Mouse (Mus musculus): ENCODE measurements around the gene Slmap. TPM values are rescaled to one million over a fixed set of nuclear protein-coding genes. Genes with fewer than 3 reads are reported as not detected.
"Not testable (repeated sequence)": the region's sequence is repeated elsewhere in the genome, so short reads cannot be mapped to it uniquely, and the experiment has no call there.

The Slmap gene
- polyA plus RNA-seq, 1 experiment from 2014 or later: 53.6 TPM

GRCm38 (mm10) chr14:26388961-26389360, 145.8 kb downstream of the Slmap start:
- H3K4me3 ChIP-seq (ENCODE audit: low read depth, low read length); H3K27me3 ChIP-seq (ENCODE audit: control insufficient read depth, insufficient read depth, low read length); H3K9me3 ChIP-seq (ENCODE audit: control insufficient read depth, low read depth, low read length); H3K36me3 ChIP-seq (ENCODE audit: control insufficient read depth, insufficient read depth, low read length); H3K27ac ChIP-seq (ENCODE audit: low read length); H3K9ac ChIP-seq (replicated peaks; ENCODE audit: low read depth, low read length); H3K4me2 ChIP-seq (replicated peaks; ENCODE audit: low read depth, low read length); ATAC-seq (ENCODE audit: insufficient number of reproducible peaks, insufficient read depth, low FRiP score, low read depth); H3K4me1 ChIP-seq (ENCODE audit: control insufficient read depth, insufficient read depth, low read length): not testable (repeated sequence)
- WGBS: 87% methylated on average over 2 of the region's 2 CpGs

GRCm38 (mm10) chr14:26386999-26387398, 147.7 kb downstream of the Slmap start:
- not testable (repeated sequence) for ATAC-seq (ENCODE audit: insufficient number of reproducible peaks, insufficient read depth, low FRiP score, low read depth); H3K9me3 ChIP-seq (ENCODE audit: control insufficient read depth, low read depth, low read length)

GRCm38 (mm10) chr14:26385659-26386058, 149.1 kb downstream of the Slmap start:
- ATAC-seq (ENCODE audit: insufficient number of reproducible peaks, insufficient read depth, low FRiP score, low read depth); H3K9ac ChIP-seq (replicated peaks; ENCODE audit: low read depth, low read length); H3K27ac ChIP-seq (ENCODE audit: low read length); H3K9me3 ChIP-seq (ENCODE audit: control insufficient read depth, low read depth, low read length); H3K4me1 ChIP-seq (ENCODE audit: control insufficient read depth, insufficient read depth, low read length); H3K36me3 ChIP-seq (ENCODE audit: control insufficient read depth, insufficient read depth, low read length); H3K27me3 ChIP-seq (ENCODE audit: control insufficient read depth, insufficient read depth, low read length); H3K4me3 ChIP-seq (ENCODE audit: low read depth, low read length); H3K4me2 ChIP-seq (replicated peaks; ENCODE audit: low read depth, low read length): not testable (repeated sequence)
- WGBS: 72% methylated on average over 2 of the region's 2 CpGs

More at GRCm38 (mm10) chr14:26386999-26387398, 147.7 kb downstream of the Slmap start:
- H3K4me3 ChIP-seq (ENCODE audit: low read depth, low read length); H3K4me1 ChIP-seq (ENCODE audit: control insufficient read depth, insufficient read depth, low read length); H3K9ac ChIP-seq (replicated peaks; ENCODE audit: low read depth, low read length); H3K27ac ChIP-seq (ENCODE audit: low read length); H3K36me3 ChIP-seq (ENCODE audit: control insufficient read depth, insufficient read depth, low read length); H3K4me2 ChIP-seq (replicated peaks; ENCODE audit: low read depth, low read length); H3K27me3 ChIP-seq (ENCODE audit: control insufficient read depth, insufficient read depth, low read length): not testable (repeated sequence)
- 53% methylated on average over 5 of the region's 5 CpGs for WGBS

- ATAC-seq (ENCODE audit: insufficient number of reproducible peaks, insufficient read depth, low FRiP score, low read depth): no peak
- no peaks in the 10 kb centered on the region for H3K27me3 ChIP-seq (ENCODE audit: control insufficient read depth, insufficient read depth, low read length)
- WGBS: 52% methylated on average over 3 of the region's 3 CpGs
- no peak overlapping the region for H3K4me3 ChIP-seq (ENCODE audit: low read depth, low read length)
- H3K9ac ChIP-seq (replicated peaks; ENCODE audit: low read depth, low read length): no peak overlapping the region
- H3K9me3 ChIP-seq (ENCODE audit: control insufficient read depth, low read depth, low read length): no peaks in the 10 kb centered on the region
- no peaks in the 10 kb centered on the region for H3K4me1 ChIP-seq (ENCODE audit: control insufficient read depth, insufficient read depth, low read length)
- H3K27ac ChIP-seq (ENCODE audit: low read length): no peak overlapping the region
- no peak overlapping the region for H3K4me2 ChIP-seq (replicated peaks; ENCODE audit: low read depth, low read length)
- no peaks in the 10 kb centered on the region for H3K36me3 ChIP-seq (ENCODE audit: control insufficient read depth, insufficient read depth, low read length)
Observed at GRCm38 (mm10) chr14:26379071-26379470, 155.7 kb downstream of the Slmap start.

GRCm38 (mm10) chr14:26376652-26377051, 158.1 kb downstream of the Slmap start:
- Histone ChIP-seq H3K9ac (replicated peaks; ENCODE audit: low read depth, low read length) (no peak overlapping the region), H3K4me2 (replicated peaks; ENCODE audit: low read depth, low read length) (no peak overlapping the region), H3K4me3 (ENCODE audit: low read depth, low read length) (no peak overlapping the region), H3K9me3 (ENCODE audit: control insufficient read depth, low read depth, low read length) (no peaks in the 10 kb centered on the region), H3K36me3 (ENCODE audit: control insufficient read depth, insufficient read depth, low read length) (no peaks in the 10 kb centered on the region), H3K27ac (ENCODE audit: low read length) (no peak overlapping the region), H3K4me1 (ENCODE audit: control insufficient read depth, insufficient read depth, low read length) (no peaks in the 10 kb centered on the region), H3K27me3 (ENCODE audit: control insufficient read depth, insufficient read depth, low read length) (no peaks in the 10 kb centered on the region)
- 3% methylated on average over 2 of the region's 2 CpGs for WGBS
- ATAC-seq (ENCODE audit: insufficient number of reproducible peaks, insufficient read depth, low FRiP score, low read depth): no peak

Other genes starting within 250 kb of the Slmap start
- gene Dennd6a, start 38.9 kb upstream of the Slmap start, polyA plus RNA-seq (2014; fragmentation: Nextera tagmentation; extraction: Ambion mirVana): 38.4 and 43.0 TPM in 2 replicates
- gene Arf4, start 103.1 kb upstream of the Slmap start, polyA plus RNA-seq (2014; fragmentation: Nextera tagmentation; extraction: Ambion mirVana): 666 and 710 TPM in 2 replicates
- 9.6 and 10.5 TPM in 2 replicates for gene Pde12, start 135.0 kb upstream of the Slmap start, polyA plus RNA-seq (2014; fragmentation: Nextera tagmentation; extraction: Ambion mirVana)
- gene Dnah12, start 158.3 kb upstream of the Slmap start, polyA plus RNA-seq (2014; fragmentation: Nextera tagmentation; extraction: Ambion mirVana): not detected in 2 replicates

Measured in stomach, embryonic 14.5 days (tissue).